Mouse (Mus musculus): ENCODE data around the gene Neurl1a.

GRCm38 (mm10) chr19:47212401-47212800, 33.8 kb downstream of the Neurl1a start:
- TF ChIP-seq GATA1 (IDR thresholded peaks at IDR 0.05; ENCODE audit: borderline replicate concordance, low read length) (no peak), FLI1 (IDR thresholded peaks at IDR 0.05; ENCODE audit: low read length) (no peak)

Data from megakaryocyte, embryonic 14.5 days (primary cell).